Mouse (Mus musculus): ENCODE measurements at regions not wholly inside any gene's neighbourhood (a gene's known extent, or its start where the extent isn't known, plus 50 kb on each side); places are given as distances from the start of the nearest gene placed in this dataset.

DNA sequence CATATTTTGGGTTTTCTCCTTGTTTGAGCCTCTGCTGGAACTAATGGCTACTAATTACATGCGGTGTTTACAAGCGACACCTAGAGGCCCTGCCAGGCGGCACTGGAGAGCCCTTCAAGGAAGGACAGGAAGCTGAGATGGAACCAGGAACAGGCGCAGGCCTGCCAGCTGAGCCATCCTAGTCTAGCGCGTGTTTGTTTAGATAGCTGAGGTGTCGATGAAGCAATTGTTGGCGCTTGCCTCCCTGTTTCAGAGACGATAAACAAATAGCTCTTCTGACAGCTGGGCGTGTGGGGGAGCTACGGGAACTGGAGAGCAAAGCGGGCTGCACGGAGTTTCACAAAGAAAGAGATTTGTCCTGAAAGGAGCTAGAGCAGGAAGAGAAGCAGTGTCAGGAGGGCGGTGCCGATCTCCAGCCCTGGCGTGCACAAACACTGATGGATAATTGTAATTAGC lies 372.3 kb downstream of the Ajap1 start:
- TF ChIP-seq CTCF (IDR thresholded peaks at IDR 0.05; ENCODE audit: extremely low read depth, insufficient read length, insufficient replicate concordance, low read depth, low read length): no peak
- no peak for TF ChIP-seq POLR2A (IDR thresholded peaks at IDR 0.05; ENCODE audit: low read depth, low read length)
